Comparison of ENCODE assay signal across 12 mouse cellular contexts in the genomic region with DNA sequence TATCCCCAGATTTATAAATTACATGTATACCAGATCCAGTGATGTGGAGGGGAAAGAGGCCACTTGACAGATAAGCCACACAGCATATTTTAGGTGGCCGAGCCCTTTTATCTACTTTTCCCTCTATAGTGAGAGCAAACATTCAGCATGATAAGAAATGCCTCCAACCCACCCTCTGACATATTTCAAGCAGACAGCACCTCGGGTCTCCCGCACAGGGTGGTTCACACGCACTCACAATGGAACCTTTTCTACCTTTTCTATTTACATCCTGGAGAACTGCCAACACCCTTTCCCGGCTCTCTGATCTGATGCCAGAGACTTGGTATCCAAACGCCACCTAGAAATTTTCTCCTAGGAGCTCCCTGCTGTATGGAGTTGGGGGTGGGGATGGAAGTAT. TPM values are rescaled to one million over a fixed set of nuclear protein-coding genes. Genes with fewer than 3 reads are reported as not detected.
A peak's percentile ranks its signal among the peaks of the same experiment; 100 is the strongest.
DNase-seq lines count a peak whose midpoint lies in the region; ATAC-seq lines count a peak whose summit lies in the region.
"Had no signal": no experiment of that assay in that cellular context is flagged by ENCODE, and none has a peak within 500 bp of the region (broad histone marks: within the 10 kb centered on the region; RNA-seq: fewer than 3 reads in every experiment).

No protein-coding gene starts in this region.

- no peaks in the 10 kb centered on the region for H3K9me3 ChIP-seq in heart, embryonic 11.5 days (replicated peaks; ENCODE audit: control insufficient read depth, low read length)
- H3K9me3 ChIP-seq in midbrain, embryonic 14.5 days (ENCODE audit: control insufficient read depth, low read length): no peaks in the 10 kb centered on the region
- no peaks in the 10 kb centered on the region for H3K9me3 ChIP-seq in midbrain, embryonic 16.5 days (replicated peaks; ENCODE audit: control insufficient read depth, low read length, poor library complexity, severe bottlenecking)
- no peaks in the 10 kb centered on the region for H3K9me3 ChIP-seq in liver, embryonic 13.5 days (replicated peaks)
- H3K9me3 ChIP-seq in hindbrain, embryonic 16.5 days (ENCODE audit: control insufficient read depth, low read length): no peaks in the 10 kb centered on the region
- H3K9me3 ChIP-seq: midbrain, embryonic 10.5 days had no signal

- H3K4me3 ChIP-seq in heart, embryonic 11.5 days (ENCODE audit: low read depth, low read length): no peak overlapping the region
- no peak overlapping the region for H3K4me3 ChIP-seq in midbrain, embryonic 14.5 days (replicated peaks; ENCODE audit: low read depth, low read length)
- no peak overlapping the region for H3K4me3 ChIP-seq in midbrain, embryonic 16.5 days (ENCODE audit: low read depth, low read length)
- H3K4me3 ChIP-seq in liver, embryonic 13.5 days (replicated peaks): no peak overlapping the region
- H3K4me3 ChIP-seq in hindbrain, embryonic 16.5 days (ENCODE audit: low read length): no peak overlapping the region
- H3K4me3 ChIP-seq: left cerebral cortex, adult 2 months; midbrain, embryonic 10.5 days had no signal

- H3K36me3 ChIP-seq in heart, embryonic 11.5 days (ENCODE audit: control insufficient read depth, insufficient read depth, low read length): no peaks in the 10 kb centered on the region
- no peaks in the 10 kb centered on the region for H3K36me3 ChIP-seq in midbrain, embryonic 14.5 days (ENCODE audit: control insufficient read depth, insufficient read depth, low read length)
- no peaks in the 10 kb centered on the region for H3K36me3 ChIP-seq in midbrain, embryonic 16.5 days (ENCODE audit: control insufficient read depth, insufficient read depth, low read length)
- H3K36me3 ChIP-seq in liver, embryonic 13.5 days: no peaks in the 10 kb centered on the region
- no peaks in the 10 kb centered on the region for H3K36me3 ChIP-seq in hindbrain, embryonic 16.5 days (ENCODE audit: control insufficient read depth, insufficient read depth, low read length)
- H3K36me3 ChIP-seq: midbrain, embryonic 10.5 days had no signal

- H3K4me2 ChIP-seq in heart, embryonic 11.5 days: peak overlapping the region; percentile 39
- H3K4me2 ChIP-seq in midbrain, embryonic 14.5 days (ENCODE audit: low read length): no peak overlapping the region
- H3K4me2 ChIP-seq in midbrain, embryonic 16.5 days (ENCODE audit: low read length): no peak overlapping the region
- H3K4me2 ChIP-seq in liver, embryonic 13.5 days: peak overlapping the region; percentile 26; the same call in 1 of the 2 replicates
- no peak overlapping the region for H3K4me2 ChIP-seq in hindbrain, embryonic 16.5 days (ENCODE audit: low read length)

- whole genome bisulfite sequencing in heart, embryonic 11.5 days (ENCODE audit: insufficient replicate concordance): 5% methylated on average over 6 of the region's 6 CpGs
- 55% methylated on average over 6 of the region's 6 CpGs for WGBS in midbrain, embryonic 14.5 days
- WGBS in midbrain, embryonic 16.5 days: 47% methylated on average over 6 of the region's 6 CpGs
- WGBS in liver, embryonic 13.5 days (ENCODE audit: insufficient replicate concordance): 14% methylated on average over 6 of the region's 6 CpGs
- 34% methylated on average over 6 of the region's 6 CpGs for WGBS in hindbrain, embryonic 16.5 days

- H3K27me3 ChIP-seq in heart, embryonic 11.5 days (ENCODE audit: control insufficient read depth, insufficient read depth, low read length): no peaks in the 10 kb centered on the region
- H3K27me3 ChIP-seq in midbrain, embryonic 14.5 days (ENCODE audit: control insufficient read depth, insufficient read depth, low read length): no peaks in the 10 kb centered on the region
- no peaks in the 10 kb centered on the region for H3K27me3 ChIP-seq in midbrain, embryonic 16.5 days (ENCODE audit: control insufficient read depth, insufficient read depth, low read depth, low read length)
- no peaks in the 10 kb centered on the region for H3K27me3 ChIP-seq in liver, embryonic 13.5 days
- H3K27me3 ChIP-seq in hindbrain, embryonic 16.5 days (replicated peaks; ENCODE audit: control insufficient read depth, insufficient read depth, low read length): no peaks in the 10 kb centered on the region

- DNase-seq in heart, postnatal 36 days: no peak
- DNase-seq in midbrain, embryonic 14.5 days: peak; percentile 64
- DNase-seq in liver, embryonic 13.5 days: no peak
- no peak for DNase-seq in left cerebral cortex, postnatal 25 days (ENCODE audit: low spot score in 2 of 2)
- DNase-seq: adrenal gland, postnatal 25 days; embryo, embryonic 11 days; thymus, postnatal 4 days had no signal

- ATAC-seq in heart, embryonic 11.5 days (replicated peaks; ENCODE audit: insufficient number of reproducible peaks, low FRiP score, low TSS enrichment): peak; percentile 69
- ATAC-seq in midbrain, embryonic 14.5 days (ENCODE audit: low FRiP score, low TSS enrichment): no peak
- no peak for ATAC-seq in midbrain, embryonic 16.5 days
- peak; percentile 53 for ATAC-seq in liver, embryonic 13.5 days (ENCODE audit: low read depth)
- no peak for ATAC-seq in hindbrain, embryonic 16.5 days

- H3K27ac ChIP-seq in heart, embryonic 11.5 days (ENCODE audit: low read depth, low read length): peak overlapping the region; percentile 17; the same call in 1 of the 2 replicates
- H3K27ac ChIP-seq in midbrain, embryonic 14.5 days (replicated peaks; ENCODE audit: low read depth, low read length): no peak overlapping the region
- no peak overlapping the region for H3K27ac ChIP-seq in midbrain, embryonic 16.5 days (ENCODE audit: low read length)
- no peak overlapping the region for H3K27ac ChIP-seq in liver, embryonic 13.5 days
- H3K27ac ChIP-seq in hindbrain, embryonic 16.5 days (ENCODE audit: low read depth, low read length): no peak overlapping the region
- H3K27ac ChIP-seq: left cerebral cortex, adult 2 months; midbrain, embryonic 10.5 days had no signal

- intact Hi-C loops in heart, postnatal 36 days (cut with DNase I): no loop called here
- intact Hi-C loops in left cerebral cortex, postnatal 25 days (cut with DNase I): no loop called here

- H3K4me1 ChIP-seq in heart, embryonic 11.5 days (ENCODE audit: control insufficient read depth, insufficient read depth, low read length): peaks cover 35% of the 10 kb centered on the region
- 0 out of 2 replicates have a peak, but pooled peaks cover 2% of the 10 kb centered on the region for H3K4me1 ChIP-seq in midbrain, embryonic 14.5 days (ENCODE audit: control insufficient read depth, insufficient read depth, low read length)
- H3K4me1 ChIP-seq in midbrain, embryonic 16.5 days (ENCODE audit: control insufficient read depth, insufficient read depth, low read length): 0 out of 2 replicates have a peak, but pooled peaks cover 9% of the 10 kb centered on the region
- peaks cover 55% of the 10 kb centered on the region for H3K4me1 ChIP-seq in liver, embryonic 13.5 days (replicated peaks)
- H3K4me1 ChIP-seq in hindbrain, embryonic 16.5 days (ENCODE audit: control insufficient read depth, insufficient read depth, low read depth, low read length): peaks cover 5% of the 10 kb centered on the region; the same call in 1 of the 2 replicates

- H3K9ac ChIP-seq in heart, embryonic 11.5 days (ENCODE audit: low read depth, low read length): no peak overlapping the region
- no peak overlapping the region for H3K9ac ChIP-seq in midbrain, embryonic 14.5 days (replicated peaks; ENCODE audit: low read length)
- H3K9ac ChIP-seq in midbrain, embryonic 16.5 days (ENCODE audit: low read depth, low read length): no peak overlapping the region
- no peak overlapping the region for H3K9ac ChIP-seq in liver, embryonic 13.5 days
- no peak overlapping the region for H3K9ac ChIP-seq in hindbrain, embryonic 16.5 days (ENCODE audit: low read depth, low read length)

RNA-seq across cellular contexts. Expression of a gene that starts 58.0 kb away (rescaled TPM):
- 87.6 and 98.2 TPM in 2 replicates for polyA plus RNA-seq in heart, embryonic 11.5 days (2014; fragmentation: Nextera tagmentation; extraction: Ambion mirVana)
- 100 to 1,000 TPM; 139 to 176 TPM for total RNA-seq in heart, postnatal 36 days (2021)
- 12.4 and 23.8 TPM in 2 replicates for polyA plus RNA-seq in midbrain, embryonic 14.5 days (2014; fragmentation: Nextera tagmentation; extraction: Ambion mirVana)
- polyA plus RNA-seq in midbrain, embryonic 16.5 days (2015; fragmentation: Nextera tagmentation; extraction: Ambion mirVana): 11.0 and 13.7 TPM in 2 replicates
- 7.1 and 7.2 TPM in 2 replicates for polyA plus RNA-seq in liver, embryonic 13.5 days (2015; fragmentation: Nextera tagmentation; extraction: Ambion mirVana)
- total RNA-seq in left cerebral cortex, postnatal 25 days (2021): 10 to 100 TPM; 23.2 to 29.4 TPM
- polyA plus RNA-seq in hindbrain, embryonic 16.5 days (2015; fragmentation: Nextera tagmentation; extraction: Ambion mirVana): 15.4 and 19.1 TPM in 2 replicates

Comparison
In these comparisons a context has a peak if more than half of its experiments do, and no peak if none do; other contexts are left out.
1. ATAC-seq: peak in heart, embryonic 11.5 days (single experiment) and liver, embryonic 13.5 days (single experiment); none in midbrain, embryonic 14.5 days (single experiment), midbrain, embryonic 16.5 days (single experiment) and hindbrain, embryonic 16.5 days (single experiment).
2. H3K4me2 ChIP-seq: peak in heart, embryonic 11.5 days (single experiment) and liver, embryonic 13.5 days (single experiment); none in midbrain, embryonic 14.5 days (single experiment), midbrain, embryonic 16.5 days (single experiment) and hindbrain, embryonic 16.5 days (single experiment).